Mouse (Mus musculus) stomach, embryonic 14.5 days (tissue): ENCODE measurements around the gene Trim47. TPM values are rescaled to one million over a fixed set of nuclear protein-coding genes. Genes with fewer than 3 reads are reported as not detected.

Experiments used
- ATAC-seq: fragments of 200-750 bp; cut with Nextera tagmentation; 2 replicates; pipeline ENCODE4 v1.8.0; 2017; ENCODE audit warnings: low read depth, moderate TSS enrichment; ENCODE audit not compliant: insufficient number of reproducible peaks, insufficient read depth, low FRiP score
- H3K27ac ChIP-seq: fragments of 300-500 bp; sonication (generic); 2 replicates; pipeline ENCODE4 v1.5.1; 2014; ENCODE audit warnings: mild to moderate bottlenecking, low read length, moderate library complexity, mixed read lengths
- H3K27me3 ChIP-seq: fragments of 300-500 bp; sonication (generic); 2 replicates; pipeline ENCODE4 v1.6.1; 2014; ENCODE audit warnings: low read length, control low read depth, mixed read lengths; ENCODE audit not compliant: control insufficient read depth, insufficient read depth
- H3K36me3 ChIP-seq: fragments of 300-500 bp; sonication (generic); 2 replicates; pipeline ENCODE4 v1.6.1; 2014; ENCODE audit warnings: mild to moderate bottlenecking, control low read depth, low read length, moderate library complexity, mixed read lengths; ENCODE audit not compliant: control insufficient read depth, insufficient read depth
- H3K4me1 ChIP-seq: fragments of 300-500 bp; sonication (generic); 2 replicates; pipeline ENCODE4 v1.6.1; 2014; ENCODE audit warnings: low read length, control low read depth, mixed read lengths; ENCODE audit not compliant: control insufficient read depth, insufficient read depth
- H3K4me2 ChIP-seq: fragments of 300-500 bp; sonication (generic); replicated peaks from 2 replicates; pipeline ENCODE4 v1.6.1; 2014; ENCODE audit warnings: low read depth, low read length, control low read depth
- H3K4me3 ChIP-seq: fragments of 300-500 bp; sonication (generic); 2 replicates; pipeline ENCODE4 v1.5.1; 2014; ENCODE audit warnings: low read depth, low read length, control low read depth
- H3K9ac ChIP-seq: fragments of 300-500 bp; sonication (generic); replicated peaks from 2 replicates; pipeline ENCODE4 v1.6.1; 2014; ENCODE audit warnings: low read depth, mild to moderate bottlenecking, control low read depth, low read length, moderate library complexity, mixed read lengths
- H3K9me3 ChIP-seq: fragments of 300-500 bp; sonication (generic); 2 replicates; pipeline ENCODE4 v1.6.1; 2016; ENCODE audit warnings: low read depth, low read length, control low read depth; ENCODE audit not compliant: control insufficient read depth
- WGBS: fragments of 180-500 bp; shearing (Covaris S2); extraction: QIAGEN DNeasy Blood & Tissue Kit; methylation state at CpG from one replicate; pipeline ENCODE4 v1.1.7; 2014; 5-methylcytosine and 5-hydroxymethylcytosine counted together
- polyA plus RNA-seq: library from polyadenylated mRNA; unstranded; fragments of >200 nt; fragmentation: Nextera tagmentation; extraction: Ambion mirVana; gene quantifications from 2 replicates; pipeline ENCODE4 v1.2.1, GENCODE M21; 2014

The Trim47 gene
- polyA plus RNA-seq, 1 experiment from 2014 or later: 12.2 TPM

DNA sequence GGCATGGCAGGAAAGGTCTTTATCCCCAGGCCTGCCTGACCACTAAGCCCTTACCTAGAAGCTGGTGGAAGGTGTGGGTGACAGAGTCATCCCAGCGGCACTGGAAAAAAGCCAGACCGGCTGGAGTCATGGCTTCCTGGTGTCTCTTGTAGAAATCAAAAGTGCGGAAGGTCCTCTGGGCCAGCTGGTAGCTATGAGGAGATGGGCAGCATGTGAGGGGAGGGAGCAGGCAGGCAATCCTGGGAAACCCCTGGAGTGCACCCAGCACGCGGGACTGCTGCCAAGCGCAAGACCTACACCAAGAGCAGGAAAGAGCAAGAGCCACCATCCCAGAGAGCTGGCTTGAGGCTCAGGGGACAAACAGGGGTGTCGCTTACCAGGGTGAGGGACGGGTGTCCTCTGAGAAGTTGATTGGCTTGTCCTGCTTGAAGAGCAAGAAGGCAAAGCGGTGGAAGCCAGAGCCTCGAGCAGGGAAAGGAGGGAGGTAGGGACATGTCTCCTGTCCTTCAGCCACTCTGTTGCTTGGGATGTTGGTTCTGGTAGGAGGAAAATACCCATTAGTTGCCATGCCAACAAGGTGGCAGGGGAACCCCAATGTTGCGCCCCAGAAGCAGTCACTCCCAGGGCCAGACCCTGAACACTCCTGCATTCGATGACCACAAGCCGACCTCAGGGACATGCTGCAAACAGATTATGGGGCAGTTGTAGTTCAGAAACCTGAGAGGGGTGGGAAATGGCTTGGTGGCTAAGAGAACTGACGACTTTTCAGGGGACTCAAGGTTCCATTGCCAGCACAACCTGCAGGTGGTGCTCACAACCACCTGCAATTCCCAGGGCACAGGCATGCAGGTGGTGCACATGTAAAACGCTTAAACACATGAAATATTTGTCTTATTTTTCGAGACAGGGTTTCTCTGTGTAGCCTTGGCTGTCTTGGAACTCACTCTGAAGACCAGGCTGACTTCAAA lies 5.6 kb upstream of the Trim47 start:
- no peak for ATAC-seq
- Histone ChIP-seq H3K4me2 (no peak overlapping the region), H3K36me3 (peaks cover 25% of the 10 kb centered on the region; the same call in 1 of the 2 replicates), H3K27ac (no peak overlapping the region), H3K9ac (no peak overlapping the region), H3K9me3 (no peaks in the 10 kb centered on the region), H3K4me1 (peaks cover 15% of the 10 kb centered on the region; the same call in 1 of the 2 replicates), H3K27me3 (no peaks in the 10 kb centered on the region), H3K4me3 (no peak overlapping the region)
- 79% methylated on average over 16 of the region's 16 CpGs for WGBS

DNA sequence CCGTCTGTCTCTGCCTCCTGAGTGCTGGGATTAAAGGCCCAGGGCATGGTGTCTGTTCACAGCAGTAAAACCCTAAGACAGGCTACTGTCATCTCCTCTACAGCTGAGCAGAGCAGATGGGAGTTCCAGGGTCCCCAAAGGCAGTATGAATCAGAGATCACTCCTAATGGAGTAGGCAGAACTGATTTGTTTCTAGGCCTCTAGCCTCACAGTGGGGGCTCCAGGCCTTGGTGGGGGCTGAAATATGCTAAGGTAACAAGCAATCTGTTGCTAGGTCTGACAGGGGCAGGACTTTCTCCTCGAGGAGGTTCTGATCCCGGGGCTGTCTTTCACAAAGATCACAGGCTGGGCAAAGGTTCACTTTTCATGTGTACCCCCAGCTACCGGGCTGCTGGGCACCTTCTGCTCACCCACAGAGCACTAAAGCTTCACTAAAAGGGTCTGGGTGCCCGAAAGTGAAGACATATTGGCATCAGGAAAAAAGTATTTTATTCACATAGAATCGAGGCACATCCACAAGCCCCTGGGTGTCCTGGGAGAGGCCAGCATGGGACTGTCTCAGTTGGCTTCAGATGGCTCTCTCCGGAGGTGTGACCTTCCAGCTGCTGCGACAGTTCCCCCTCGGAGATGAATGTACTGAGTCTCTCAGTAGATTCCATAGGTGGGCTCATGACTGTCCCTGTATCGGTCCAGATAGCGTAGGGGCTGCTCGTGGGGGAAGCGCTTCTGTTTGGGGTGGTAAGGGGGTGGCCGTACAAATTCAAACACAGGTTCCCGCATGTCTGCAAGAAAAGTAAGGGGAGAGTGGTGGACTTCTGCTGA lies 4.5 kb upstream of the Trim47 start:
- Histone ChIP-seq H3K27ac (peak overlapping the region; percentile 92), H3K36me3 (peaks cover 21% of the 10 kb centered on the region; the same call in 1 of the 2 replicates), H3K4me1 (peaks cover 25% of the 10 kb centered on the region), H3K9me3 (no peaks in the 10 kb centered on the region), H3K9ac (peak overlapping the region; percentile 60), H3K27me3 (no peaks in the 10 kb centered on the region), H3K4me2 (peak overlapping the region; percentile 62), H3K4me3 (peak overlapping the region; percentile 55; the same call in 1 of the 2 replicates)
- no peak for ATAC-seq
- 81% methylated on average over 15 of the region's 15 CpGs for WGBS

DNA sequence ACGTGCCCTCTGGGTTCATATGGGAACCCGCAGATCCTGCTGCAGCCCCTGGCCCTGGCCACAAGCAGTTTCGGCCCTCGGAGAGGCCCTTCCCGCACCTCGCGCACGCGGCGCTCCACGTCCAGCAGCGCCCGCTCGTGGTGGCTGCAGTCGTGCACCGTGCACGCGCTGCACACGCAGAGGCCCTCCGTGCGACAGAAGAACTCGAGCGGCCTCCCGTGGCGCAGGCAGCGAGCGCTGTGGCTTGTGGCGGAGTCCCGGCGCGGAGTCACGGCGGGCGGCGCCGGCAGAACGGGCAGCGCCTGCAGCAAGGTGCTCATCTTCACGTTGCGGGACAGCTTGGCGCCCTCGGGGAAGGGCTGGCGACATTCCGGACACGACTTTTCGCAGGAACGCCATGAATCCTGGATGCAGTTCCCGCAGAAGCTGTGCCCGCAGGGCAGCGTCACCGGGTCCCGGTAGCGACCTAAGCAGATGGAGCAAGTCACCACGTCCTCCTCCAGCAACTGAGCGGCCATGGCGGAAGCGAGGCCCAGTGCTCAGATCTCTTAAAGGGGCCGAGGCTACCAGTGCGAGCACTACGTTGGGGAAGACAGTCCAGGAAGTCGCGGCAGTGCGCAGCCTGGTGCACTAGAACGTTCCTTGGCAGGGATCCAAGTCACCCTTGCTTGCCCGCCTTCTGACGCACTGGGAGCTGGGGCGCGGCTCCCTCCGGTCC lies 3.6 kb upstream of the Trim47 start, which contains the start of gene Trim65:
TSS of gene Trim65 (minus strand) at position 641 of the 718 bp plus-strand sequence.
- Histone ChIP-seq H3K4me3 (peak within 1 kb of the TSS; percentile 55), H3K9me3 (no peaks in the 10 kb centered on the region), H3K27me3 (no peaks in the 10 kb centered on the region), H3K4me1 (peaks cover 25% of the 10 kb centered on the region), H3K4me2 (peak within 1 kb of the TSS; percentile 62), H3K9ac (peak within 1 kb of the TSS; percentile 60), H3K36me3 (peaks cover 16% of the 10 kb centered on the region; the same call in 1 of the 2 replicates), H3K27ac (peak within 1 kb of the TSS; percentile 92)
- ATAC-seq: peak; percentile 79
- WGBS: under 1% methylated on average over 69 of the region's 69 CpGs

DNA sequence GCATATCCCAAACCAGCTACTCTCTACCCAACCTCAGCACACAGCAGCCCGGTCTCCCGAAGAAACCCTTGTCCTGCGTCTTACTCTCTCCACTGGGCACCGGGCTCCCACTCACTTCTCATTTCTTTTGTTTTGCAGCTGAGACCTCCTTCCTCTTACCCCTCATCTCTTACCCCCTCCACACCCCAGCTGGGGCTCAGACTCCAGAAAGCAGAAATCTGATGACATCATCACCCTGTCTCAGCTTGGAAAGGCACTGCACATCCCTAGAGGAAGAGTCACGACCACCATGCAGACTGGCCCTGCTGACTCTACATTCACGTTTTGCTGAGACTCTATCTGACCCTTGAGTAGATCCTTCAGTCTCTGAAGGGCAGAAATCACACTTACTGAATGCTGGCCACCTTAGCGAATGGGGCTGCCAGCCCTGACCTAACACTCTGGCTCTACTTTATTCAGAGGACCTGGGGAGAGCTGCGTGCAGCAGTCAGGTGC lies 3.0 kb upstream of the Trim47 start:
- Histone ChIP-seq H3K4me3 (peak overlapping the region; percentile 55), H3K4me2 (peak overlapping the region; percentile 62), H3K27ac (peak overlapping the region; percentile 92), H3K9me3 (no peaks in the 10 kb centered on the region; the same call in 1 of the 2 replicates), H3K36me3 (peaks cover 18% of the 10 kb centered on the region; the same call in 1 of the 2 replicates), H3K4me1 (peaks cover 25% of the 10 kb centered on the region), H3K9ac (peak overlapping the region; percentile 60), H3K27me3 (no peaks in the 10 kb centered on the region)
- ATAC-seq: 0 out of 2 replicates have a peak, but pooled peaks have one; percentile 3
- WGBS: 39% methylated on average over 8 of the region's 8 CpGs

DNA sequence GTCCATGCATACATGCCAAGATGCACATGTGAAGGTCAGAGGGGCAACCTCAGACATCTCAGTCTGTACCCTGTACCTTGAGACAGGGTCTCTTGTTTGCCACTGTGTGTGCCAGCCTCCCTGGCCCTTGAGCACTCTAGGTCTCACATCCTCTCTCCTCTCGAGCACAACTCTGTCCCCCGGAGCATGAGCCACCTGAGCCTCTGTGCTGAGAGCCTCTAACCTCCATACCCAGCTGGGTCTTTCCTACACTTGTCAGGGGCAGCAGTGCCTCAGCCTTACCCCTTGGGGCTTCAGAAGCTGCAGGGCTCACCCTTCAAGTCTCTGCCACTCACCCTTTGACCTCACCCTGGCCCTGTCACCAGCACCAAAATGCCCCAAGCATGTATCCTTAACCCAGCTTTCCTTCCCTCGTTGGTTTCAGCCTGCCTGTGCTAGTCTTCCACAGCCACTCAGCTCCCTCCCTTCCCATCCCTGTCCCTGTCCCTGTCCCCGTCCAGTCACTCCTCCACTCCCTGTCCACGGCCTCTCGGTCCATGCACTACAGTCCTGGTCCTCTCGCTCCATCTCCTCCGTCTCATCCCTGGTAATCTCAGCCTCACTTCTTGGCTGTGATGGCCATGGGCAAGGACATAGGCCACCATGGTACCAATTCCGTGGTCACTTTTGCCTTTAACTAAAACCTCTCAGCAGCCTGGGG lies 2.2 kb upstream of the Trim47 start:
- no peak overlapping the region for H3K27ac ChIP-seq

DNA sequence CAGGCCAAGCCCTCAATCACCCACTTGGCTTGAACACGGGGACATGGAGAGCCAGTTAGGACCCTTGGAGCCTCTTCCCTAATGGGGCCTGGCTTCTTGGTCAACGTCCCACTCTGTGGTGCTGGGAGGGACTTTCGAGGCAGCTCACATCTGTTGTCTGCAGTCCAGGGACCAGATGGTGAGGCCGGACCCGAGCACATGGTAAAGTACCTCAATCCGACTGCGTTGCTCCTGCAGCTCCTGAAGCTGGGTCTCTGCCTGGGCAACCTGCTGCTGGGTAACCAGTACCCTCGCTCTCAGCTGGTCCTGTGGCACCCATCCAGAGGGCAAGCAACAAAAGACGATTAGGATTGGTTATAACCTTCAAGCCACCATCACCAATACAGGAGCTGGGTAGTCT lies 976 bp upstream of the Trim47 start:
- H3K9ac ChIP-seq: no peak overlapping the region

More for the DNA sequence above, 2.2 kb upstream of the Trim47 start:
- Histone ChIP-seq H3K4me1 (peaks cover 25% of the 10 kb centered on the region), H3K9ac (no peak overlapping the region), H3K4me2 (peak overlapping the region; percentile 62), H3K9me3 (no peaks in the 10 kb centered on the region; the same call in 1 of the 2 replicates), H3K36me3 (peaks cover 11% of the 10 kb centered on the region; the same call in 1 of the 2 replicates), H3K27me3 (no peaks in the 10 kb centered on the region), H3K4me3 (peak overlapping the region; percentile 55; the same call in 1 of the 2 replicates)
- 78% methylated on average over 9 of the region's 9 CpGs for WGBS
- ATAC-seq: no peak

DNA sequence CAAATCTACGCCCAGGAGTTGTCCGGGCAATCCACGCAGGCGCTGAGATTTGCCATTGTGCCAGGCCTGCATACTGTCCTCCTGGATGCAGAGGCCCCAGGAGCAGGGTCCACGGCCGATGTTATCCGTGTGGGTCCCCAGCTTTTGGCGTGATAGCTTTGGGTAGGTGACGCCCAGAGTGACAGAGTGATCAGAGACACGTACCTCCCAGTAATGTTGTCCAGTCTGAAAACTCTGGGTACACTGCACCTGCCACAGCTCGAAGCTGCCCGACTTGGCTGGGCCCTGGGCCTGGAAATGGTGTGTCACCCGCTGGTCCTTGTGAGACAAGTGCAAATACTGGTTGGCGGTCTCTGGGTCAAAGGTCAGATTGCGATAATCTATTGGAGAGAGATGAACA lies 749 bp downstream of the Trim47 start:
- no peak for ATAC-seq
- Histone ChIP-seq H3K27ac (no peak overlapping the region), H3K4me1 (peaks cover 21% of the 10 kb centered on the region), H3K27me3 (no peaks in the 10 kb centered on the region), H3K36me3 (peaks cover 6% of the 10 kb centered on the region; the same call in 1 of the 2 replicates), H3K4me3 (no peak overlapping the region), H3K4me2 (no peak overlapping the region), H3K9ac (no peak overlapping the region), H3K9me3 (no peaks in the 10 kb centered on the region; the same call in 1 of the 2 replicates)
- WGBS: 94% methylated on average over 15 of the region's 15 CpGs

More for the DNA sequence above, 976 bp upstream of the Trim47 start:
- no peaks in the 10 kb centered on the region for H3K27me3 ChIP-seq
- H3K9me3 ChIP-seq: no peaks in the 10 kb centered on the region; the same call in 1 of the 2 replicates
- H3K4me1 ChIP-seq: peaks cover 25% of the 10 kb centered on the region
- ATAC-seq: no peak
- WGBS: 63% methylated on average over 9 of the region's 9 CpGs
- no peak overlapping the region for H3K4me2 ChIP-seq
- H3K36me3 ChIP-seq: peaks cover 11% of the 10 kb centered on the region; the same call in 1 of the 2 replicates
- no peak overlapping the region; the same call in 1 of the 2 replicates for H3K27ac ChIP-seq
- no peak overlapping the region for H3K4me3 ChIP-seq
